Mouse (Mus musculus) liver, embryonic 16.5 days (tissue): ENCODE data around the gene Rab1b. TPM values are rescaled to one million over a fixed set of nuclear protein-coding genes. Genes with fewer than 3 reads are reported as not detected.

Experiments used
- ATAC-seq: fragments of 200-750 bp; cut with Nextera tagmentation; 2 replicates; pipeline ENCODE4 v1.8.0; 2017; ENCODE audit warnings: low read depth, mild to moderate bottlenecking, moderate number of reproducible peaks, moderate library complexity
- H3K27ac ChIP-seq: fragments of 300-500 bp; sonication (generic); 2 replicates; pipeline ENCODE4 v1.5.1; 2014; ENCODE audit warnings: mild to moderate bottlenecking, low read length
- H3K27me3 ChIP-seq: fragments of 300-500 bp; sonication (generic); 2 replicates; pipeline ENCODE4 v1.6.1; 2014; ENCODE audit warnings: low read depth, low read length, mixed read lengths; ENCODE audit not compliant: control insufficient read depth, insufficient read depth
- H3K36me3 ChIP-seq: fragments of 300-500 bp; sonication (generic); 2 replicates; pipeline ENCODE4 v1.6.1; 2014; ENCODE audit warnings: mild to moderate bottlenecking; ENCODE audit not compliant: control insufficient read depth, insufficient read depth
- H3K4me1 ChIP-seq: fragments of 300-500 bp; sonication (generic); 2 replicates; pipeline ENCODE4 v1.6.1; 2014; ENCODE audit warnings: low read depth, low read length, mixed read lengths; ENCODE audit not compliant: control insufficient read depth
- H3K4me2 ChIP-seq: fragments of 300-500 bp; sonication (generic); 2 replicates; pipeline ENCODE4 v1.6.1; 2014; ENCODE audit warnings: low read depth, low read length, mixed read lengths
- H3K4me3 ChIP-seq: fragments of 300-500 bp; sonication (generic); 2 replicates; pipeline ENCODE4 v1.5.1; 2014; ENCODE audit warnings: low read depth, mild to moderate bottlenecking, low read length
- H3K9ac ChIP-seq: fragments of 300-500 bp; sonication (generic); 2 replicates; pipeline ENCODE4 v1.6.1; 2014; ENCODE audit warnings: low read depth, low read length
- H3K9me3 ChIP-seq: fragments of 300-500 bp; sonication (generic); replicated peaks from 2 replicates; pipeline ENCODE4 v1.6.1; 2016; ENCODE audit warnings: low read length; ENCODE audit not compliant: control insufficient read depth
- WGBS: fragments of 180-500 bp; shearing (Covaris S2); extraction: QIAGEN DNeasy Blood & Tissue Kit; methylation state at CpG from one replicate; pipeline ENCODE4 v1.1.7; 2014; ENCODE audit not compliant: insufficient replicate concordance; 5-methylcytosine and 5-hydroxymethylcytosine counted together
- polyA plus RNA-seq: library from polyadenylated mRNA; unstranded; fragments of >200 nt; fragmentation: Nextera tagmentation; extraction: Ambion mirVana; gene quantifications from 2 replicates; pipeline ENCODE4 v1.2.1, GENCODE M21; 2015

The Rab1b gene
- polyA plus RNA-seq, 1 experiment from 2014 or later = 88.7 TPM

- peaks cover 7% of the 10 kb centered on the region for H3K36me3 ChIP-seq
- H3K9ac ChIP-seq = peak overlapping the region; percentile 49; the same call in 1 of the 2 replicates
- WGBS = 69% methylated on average over 18 of the region's 18 CpGs
- peak overlapping the region; percentile 82; the same call in 1 of the 2 replicates for H3K4me3 ChIP-seq
- ATAC-seq = no peak
- H3K4me2 ChIP-seq = peak overlapping the region; percentile 88
- H3K4me1 ChIP-seq = peaks cover 24% of the 10 kb centered on the region
- H3K9me3 ChIP-seq = no peaks in the 10 kb centered on the region
- H3K27me3 ChIP-seq = no peaks in the 10 kb centered on the region
- no peak overlapping the region for H3K27ac ChIP-seq
Measured at GRCm38 (mm10) chr19:5107556-5108270, 841 bp upstream of the Rab1b start.

- 3% methylated on average over 9 of the region's 9 CpGs for WGBS
- peaks cover 7% of the 10 kb centered on the region for H3K36me3 ChIP-seq
- ATAC-seq = no peak
- no peaks in the 10 kb centered on the region for H3K27me3 ChIP-seq
- peak overlapping the region; percentile 88 for H3K9ac ChIP-seq
- peak overlapping the region; percentile 82 for H3K4me3 ChIP-seq
- no peaks in the 10 kb centered on the region for H3K9me3 ChIP-seq
- H3K4me2 ChIP-seq = peak overlapping the region; percentile 88
- H3K4me1 ChIP-seq = peaks cover 24% of the 10 kb centered on the region
- H3K27ac ChIP-seq = peak overlapping the region; percentile 88
Measured at GRCm38 (mm10) chr19:5106074-5106473, 798 bp downstream of the Rab1b start.

GRCm38 (mm10) chr19:5098363-5099143, 8.3 kb downstream of the Rab1b start, which contains the start of gene Cnih2:
TSS of gene Cnih2 (minus strand) at chr19:5098521.
- H3K36me3 ChIP-seq = no peaks in the 10 kb centered on the region; the same call in 1 of the 2 replicates
- peak within 1 kb of the TSS; percentile 78 for H3K4me2 ChIP-seq
- peak within 1 kb of the TSS; percentile 36; the same call in 1 of the 2 replicates for H3K9ac ChIP-seq
- H3K9me3 ChIP-seq = no peaks in the 10 kb centered on the region
- H3K27me3 ChIP-seq = peaks cover 14% of the 10 kb centered on the region
- peak within 1 kb of the TSS; percentile 46 for H3K4me3 ChIP-seq
- peak; percentile 65 for ATAC-seq
- H3K27ac ChIP-seq = no peak within 1 kb of the TSS
- WGBS = 9% methylated on average over 32 of the region's 48 CpGs
- peaks cover 23% of the 10 kb centered on the region for H3K4me1 ChIP-seq

GRCm38 (mm10) chr19:5097521-5098362, 9.1 kb downstream of the Rab1b start:
- 0 out of 2 replicates have a peak, but pooled peaks have one; percentile 2 for ATAC-seq
- Histone ChIP-seq H3K27ac (no peak overlapping the region), H3K9me3 (no peaks in the 10 kb centered on the region), H3K4me3 (peak overlapping the region; percentile 46), H3K36me3 (no peaks in the 10 kb centered on the region; the same call in 1 of the 2 replicates), H3K27me3 (peaks cover 14% of the 10 kb centered on the region), H3K4me1 (peaks cover 23% of the 10 kb centered on the region), H3K9ac (peak overlapping the region; percentile 36; the same call in 1 of the 2 replicates), H3K4me2 (peak overlapping the region; percentile 78)
- WGBS = 8% methylated on average over 28 of the region's 31 CpGs

GRCm38 (mm10) chr19:5095887-5096474, 10.9 kb downstream of the Rab1b start:
- Histone ChIP-seq H3K4me1 (peaks cover 23% of the 10 kb centered on the region), H3K27ac (no peak overlapping the region), H3K27me3 (peaks cover 14% of the 10 kb centered on the region), H3K4me3 (no peak overlapping the region), H3K4me2 (no peak overlapping the region), H3K9ac (no peak overlapping the region), H3K36me3 (no peaks in the 10 kb centered on the region; the same call in 1 of the 2 replicates), H3K9me3 (no peaks in the 10 kb centered on the region)
- no peak for ATAC-seq
- WGBS = 5% methylated on average over 9 of the region's 9 CpGs

- H3K4me1 ChIP-seq = peaks cover 23% of the 10 kb centered on the region
- H3K27ac ChIP-seq = no peak overlapping the region
- no peak overlapping the region for H3K9ac ChIP-seq
- H3K4me3 ChIP-seq = no peak overlapping the region
- H3K36me3 ChIP-seq = no peaks in the 10 kb centered on the region; the same call in 1 of the 2 replicates
- 42% methylated on average over 11 of the region's 11 CpGs for WGBS
- peaks cover 14% of the 10 kb centered on the region for H3K27me3 ChIP-seq
- no peaks in the 10 kb centered on the region for H3K9me3 ChIP-seq
- H3K4me2 ChIP-seq = no peak overlapping the region
- no peak for ATAC-seq
Measured at GRCm38 (mm10) chr19:5094746-5095417, 12.0 kb downstream of the Rab1b start.

GRCm38 (mm10) chr19:5094243-5094632, 12.6 kb downstream of the Rab1b start:
- Histone ChIP-seq H3K36me3 (no peaks in the 10 kb centered on the region; the same call in 1 of the 2 replicates), H3K9ac (no peak overlapping the region), H3K9me3 (no peaks in the 10 kb centered on the region), H3K27me3 (peaks cover 14% of the 10 kb centered on the region), H3K27ac (no peak overlapping the region), H3K4me1 (peaks cover 26% of the 10 kb centered on the region), H3K4me2 (no peak overlapping the region), H3K4me3 (no peak overlapping the region)
- ATAC-seq = peak; percentile 61
- WGBS = 0% methylated on average over 21 of the region's 21 CpGs
